Mouse (Mus musculus): ENCODE measurements around the gene Cldn18.
A peak's percentile ranks its signal among the peaks of the same experiment; 100 is the strongest.

The Cldn18 gene

GRCm38 (mm10) chr9:99685536-99686231, 31.4 kb downstream of the Cldn18 start:
- no peak for DNase-seq (ENCODE audit: low read depth, low spot score)

- DNase-seq (ENCODE audit: low read depth, low spot score), result no peak
Observed at GRCm38 (mm10) chr9:99685061-99685521, 32.0 kb downstream of the Cldn18 start.

GRCm38 (mm10) chr9:99681980-99682570, 35.0 kb downstream of the Cldn18 start:
- DNase-seq (ENCODE audit: low read depth, low spot score), result no peak

GRCm38 (mm10) chr9:99675714-99676113, 41.4 kb downstream of the Cldn18 start:
- DNase-seq (ENCODE audit: low read depth, low spot score), result no peak

GRCm38 (mm10) chr9:99671603-99672002, 45.5 kb downstream of the Cldn18 start:
- DNase-seq (ENCODE audit: low read depth, low spot score), result no peak

GRCm38 (mm10) chr9:99667596-99667995, 49.5 kb downstream of the Cldn18 start:
- DNase-seq (ENCODE audit: low read depth, low spot score), result no peak

GRCm38 (mm10) chr9:99662887-99663286, 54.2 kb downstream of the Cldn18 start:
- DNase-seq (ENCODE audit: low read depth, low spot score), result no peak

GRCm38 (mm10) chr9:99662406-99662805, 54.7 kb downstream of the Cldn18 start:
- peak; percentile 63 for DNase-seq (ENCODE audit: low read depth, low spot score)

GRCm38 (mm10) chr9:99661606-99662166, 55.4 kb downstream of the Cldn18 start:
- no peak for DNase-seq (ENCODE audit: low read depth, low spot score)

- DNase-seq (ENCODE audit: low read depth, low spot score), result no peak
Observed at GRCm38 (mm10) chr9:99660756-99661155, 56.3 kb downstream of the Cldn18 start.

- no peak for DNase-seq (ENCODE audit: low read depth, low spot score)
Observed at GRCm38 (mm10) chr9:99646102-99646501, 71.0 kb downstream of the Cldn18 start.

GRCm38 (mm10) chr9:99645416-99645815, 71.7 kb downstream of the Cldn18 start:
- DNase-seq (ENCODE audit: low read depth, low spot score), result no peak

GRCm38 (mm10) chr9:99639957-99640356, 77.1 kb downstream of the Cldn18 start:
- DNase-seq (ENCODE audit: low read depth, low spot score), result no peak
